Mouse (Mus musculus) liver, embryonic 14.5 days (tissue): ENCODE data around the gene Magi1. TPM values are rescaled to one million over a fixed set of nuclear protein-coding genes. Genes with fewer than 3 reads are reported as not detected.

Experiments used
- ATAC-seq: fragments of 200-750 bp; cut with Nextera tagmentation; 2 replicates; pipeline ENCODE4 v1.8.0; 2017; ENCODE audit warnings: moderate number of reproducible peaks, mild to moderate bottlenecking, moderate library complexity; ENCODE audit not compliant: insufficient read depth
- DNase-seq, 3 experiments: peaks; one replicate each; pipeline ENCODE4 v3.0.0-alpha.2; 2012 to 2013; ENCODE audit warnings: low read depth in 3 of 3, low spot score in 3 of 3
- H3K27ac ChIP-seq: fragments of 300-500 bp; sonication (generic); 2 replicates; pipeline ENCODE4 v1.5.1; 2014; ENCODE audit warnings: moderate library complexity, mild to moderate bottlenecking, control low read depth, inconsistent platforms
- H3K27me3 ChIP-seq: fragments of 300-500 bp; sonication (generic); 2 replicates; pipeline ENCODE4 v1.6.1; 2014; ENCODE audit warnings: mild to moderate bottlenecking, low read length, moderate library complexity; ENCODE audit not compliant: control insufficient read depth, insufficient read depth
- H3K36me3 ChIP-seq: fragments of 300-500 bp; sonication (generic); replicated peaks from 2 replicates; pipeline ENCODE4 v1.6.1; 2014; ENCODE audit warnings: low read depth; ENCODE audit not compliant: control insufficient read depth, insufficient read depth
- H3K4me1 ChIP-seq, 2 experiments: fragments of 200-500 bp in 1 of 2; fragments of 300-500 bp in 1 of 2; sonication (generic) in 1 of 2; replicated peaks; 2 replicates each; pipeline ENCODE4 v1.6.1; 2012 to 2014; ENCODE audit warnings: antibody characterized with exemption in 1 of 2, inconsistent platforms in 1 of 2, low read length in 1 of 2; ENCODE audit not compliant: control insufficient read depth in 2 of 2, insufficient read depth in 2 of 2
- H3K4me2 ChIP-seq: fragments of 300-500 bp; sonication (generic); 2 replicates; pipeline ENCODE4 v1.6.1; 2014; ENCODE audit warnings: low read depth, mild to moderate bottlenecking, control low read depth, moderate library complexity
- H3K4me3 ChIP-seq, 2 experiments: fragments of 200-500 bp in 1 of 2; fragments of 300-500 bp in 1 of 2; sonication (generic) in 1 of 2; 2 replicates each; pipeline ENCODE4 v1.5.1; 2012 to 2014; ENCODE audit warnings: low read depth in 2 of 2, low read length in 2 of 2, mild to moderate bottlenecking in 2 of 2, control low read depth in 1 of 2, inconsistent platforms in 1 of 2, moderate library complexity in 1 of 2; ENCODE audit not compliant: insufficient read depth in 1 of 2
- H3K9ac ChIP-seq: fragments of 300-500 bp; sonication (generic); replicated peaks from 2 replicates; pipeline ENCODE4 v1.6.1; 2014; ENCODE audit warnings: mild to moderate bottlenecking, control low read depth, moderate library complexity
- H3K9me3 ChIP-seq: fragments of 300-500 bp; sonication (generic); 2 replicates; pipeline ENCODE4 v1.6.1; 2016; ENCODE audit warnings: low read length, mixed read lengths; ENCODE audit not compliant: control insufficient read depth
- CTCF ChIP-seq: IDR thresholded peaks from 2 replicates; pipeline ENCODE4 v1.5.1; 2016; ENCODE audit warnings: antibody characterized with exemption, low read depth, control low read depth
- EP300 ChIP-seq: IDR thresholded peaks from 2 replicates; pipeline ENCODE4 v1.6.1; 2016; ENCODE audit warnings: antibody characterized with exemption, low read depth
- WGBS: fragments of 180-500 bp; shearing (Covaris S2); extraction: QIAGEN DNeasy Blood & Tissue Kit; methylation state at CpG from one replicate; pipeline ENCODE4 v1.1.7; 2014; ENCODE audit not compliant: insufficient replicate concordance; 5-methylcytosine and 5-hydroxymethylcytosine counted together
- polyA plus RNA-seq, 2 experiments: library from polyadenylated mRNA; depleted of rRNA in 1 of 2; stranded (reverse) in 1 of 2; unstranded in 1 of 2; fragments of >200 nt; fragmentation: Nextera tagmentation in 1 of 2; extraction: Ambion mirVana in 1 of 2; gene quantifications; 2 replicates each; pipeline versions ENCODE4 v1.2.1 to v1.2.3; 2012 to 2014

Magi1 gene
- polyA plus RNA-seq, 2 experiments, result 1.1 to 1.3 TPM

- no peaks in the 10 kb centered on the region for H3K4me1 ChIP-seq
- H3K9ac ChIP-seq, result no peak overlapping the region
- no peak for TF ChIP-seq CTCF
- TF ChIP-seq EP300, result no peak
- H3K27me3 ChIP-seq, result no peaks in the 10 kb centered on the region
- no peaks in the 10 kb centered on the region for H3K36me3 ChIP-seq
- ATAC-seq, result no peak
- no peak overlapping the region for H3K4me2 ChIP-seq
- H3K4me3 ChIP-seq, result no peak overlapping the region
- H3K27ac ChIP-seq, result no peak overlapping the region
- WGBS, result 60% methylated on average over 4 of the region's 4 CpGs
- DNase-seq, result no peak
- no peaks in the 10 kb centered on the region for H3K9me3 ChIP-seq
These were observed 465.2 kb downstream of the Magi1 start for GRCm38 (mm10) chr6:93818494-93818893.

GRCm38 (mm10) chr6:93805407-93805936 is 478.2 kb downstream of the Magi1 start:
- TF ChIP-seq EP300 (no peak), CTCF (no peak)
- no peak overlapping the region for H3K9ac ChIP-seq
- no peaks in the 10 kb centered on the region for H3K9me3 ChIP-seq
- H3K27me3 ChIP-seq, result no peaks in the 10 kb centered on the region
- peaks cover 0 to 2% of the 10 kb centered on the region in 2 experiments; a peak in 1 of 4 replicates for H3K4me1 ChIP-seq
- H3K4me3 ChIP-seq, result no peak overlapping the region
- no peaks in the 10 kb centered on the region for H3K36me3 ChIP-seq
- no peak overlapping the region for H3K4me2 ChIP-seq
- no peak overlapping the region for H3K27ac ChIP-seq
- ATAC-seq (no peak), DNase-seq (no peak)
- WGBS, result 63% methylated on average over 5 of the region's 5 CpGs

- no peak for ATAC-seq
- 35% methylated on average over 4 of the region's 4 CpGs for WGBS
These were observed 481.3 kb downstream of the Magi1 start for GRCm38 (mm10) chr6:93802390-93802789.

GRCm38 (mm10) chr6:93800465-93800864 is 483.3 kb downstream of the Magi1 start:
- H3K36me3 ChIP-seq, result no peaks in the 10 kb centered on the region
- DNase-seq (no peak), ATAC-seq (no peak)
- H3K27ac ChIP-seq, result no peak overlapping the region
- no peaks in the 10 kb centered on the region for H3K9me3 ChIP-seq
- no peak overlapping the region for H3K4me3 ChIP-seq
- WGBS, result 59% methylated on average over 4 of the region's 4 CpGs
- no peak overlapping the region for H3K4me2 ChIP-seq
- H3K9ac ChIP-seq, result no peak overlapping the region
- H3K4me1 ChIP-seq, result peaks cover 0 to 2% of the 10 kb centered on the region in 2 experiments; a peak in 1 of 4 replicates
- no peak for TF ChIP-seq CTCF
- no peak for TF ChIP-seq EP300
- H3K27me3 ChIP-seq, result no peaks in the 10 kb centered on the region

More at GRCm38 (mm10) chr6:93802390-93802789, 481.3 kb downstream of the Magi1 start:
- Histone ChIP-seq H3K27ac (no peak overlapping the region), H3K36me3 (no peaks in the 10 kb centered on the region), H3K27me3 (no peaks in the 10 kb centered on the region), H3K4me3 (no peak overlapping the region), H3K9me3 (no peaks in the 10 kb centered on the region), H3K9ac (no peak overlapping the region), H3K4me1 (peaks cover 0 to 2% of the 10 kb centered on the region in 2 experiments; a peak in 1 of 4 replicates), H3K4me2 (no peak overlapping the region)
- TF ChIP-seq EP300, result no peak
- TF ChIP-seq CTCF, result no peak
- peak in 1 of 3 experiments; percentile 4 for DNase-seq

- TF ChIP-seq CTCF (no peak), EP300 (no peak)
- Histone ChIP-seq H3K4me1 (no peaks in the 10 kb centered on the region), H3K27me3 (no peaks in the 10 kb centered on the region), H3K36me3 (no peaks in the 10 kb centered on the region), H3K4me2 (no peak overlapping the region), H3K27ac (no peak overlapping the region), H3K9ac (no peak overlapping the region), H3K4me3 (no peak overlapping the region), H3K9me3 (no peaks in the 10 kb centered on the region)
- ATAC-seq (no peak), DNase-seq (no peak)
- 66% methylated on average over 10 of the region's 10 CpGs for WGBS
These were observed 491.2 kb downstream of the Magi1 start for GRCm38 (mm10) chr6:93792309-93793215.
